Mouse (Mus musculus): ENCODE results near the gene Foxi2. TPM values are rescaled to one million over a fixed set of nuclear protein-coding genes. Genes with fewer than 3 reads are reported as not detected.

The Foxi2 gene
- polyA plus RNA-seq (2014; fragmentation: Illumina TruSeq; extraction: RNeasy Lipid Tissue Mini Kit (QIAGEN cat#74804); ENCODE audit: low read depth, low replicate concordance), result not detected

GRCm38 (mm10) chr7:135410237-135410965 is at the start of gene Foxi2:
Gene Foxi2 (plus strand): TSS chr7:135410308.

Other genes with a start within 250 kb of the Foxi2 start
- not detected for gene Nps, start 151.6 kb upstream of the Foxi2 start, polyA plus RNA-seq (2014; fragmentation: Illumina TruSeq; extraction: RNeasy Lipid Tissue Mini Kit (QIAGEN cat#74804); ENCODE audit: low read depth, low replicate concordance)
- gene Clrn3, start 118.3 kb downstream of the Foxi2 start, polyA plus RNA-seq (2014; fragmentation: Illumina TruSeq; extraction: RNeasy Lipid Tissue Mini Kit (QIAGEN cat#74804); ENCODE audit: low read depth, low replicate concordance), result not detected
- gene Ptpre, start 127.2 kb downstream of the Foxi2 start, polyA plus RNA-seq (2014; fragmentation: Illumina TruSeq; extraction: RNeasy Lipid Tissue Mini Kit (QIAGEN cat#74804); ENCODE audit: low read depth, low replicate concordance), result 0.82 TPM